Mouse (Mus musculus) heart, adult 8-10 months (tissue): Measurements from ENCODE around the gene Trim8. TPM values are rescaled to one million over a fixed set of nuclear protein-coding genes. Genes with fewer than 3 reads are reported as not detected.

ENCODE experiments used
- DNase-seq: peaks from one replicate; pipeline ENCODE4 v3.0.0; 2022; ENCODE audit warnings: low spot score
- total RNA-seq, 4 experiments: library from RNA; stranded (reverse); gene quantifications; 2 replicates each; pipeline ENCODE4 v1.2.4; 2022

Gene Trim8
- total RNA-seq, result 10 to 100 TPM; 31.5 to 38.8 (median 37.6) TPM

DNA sequence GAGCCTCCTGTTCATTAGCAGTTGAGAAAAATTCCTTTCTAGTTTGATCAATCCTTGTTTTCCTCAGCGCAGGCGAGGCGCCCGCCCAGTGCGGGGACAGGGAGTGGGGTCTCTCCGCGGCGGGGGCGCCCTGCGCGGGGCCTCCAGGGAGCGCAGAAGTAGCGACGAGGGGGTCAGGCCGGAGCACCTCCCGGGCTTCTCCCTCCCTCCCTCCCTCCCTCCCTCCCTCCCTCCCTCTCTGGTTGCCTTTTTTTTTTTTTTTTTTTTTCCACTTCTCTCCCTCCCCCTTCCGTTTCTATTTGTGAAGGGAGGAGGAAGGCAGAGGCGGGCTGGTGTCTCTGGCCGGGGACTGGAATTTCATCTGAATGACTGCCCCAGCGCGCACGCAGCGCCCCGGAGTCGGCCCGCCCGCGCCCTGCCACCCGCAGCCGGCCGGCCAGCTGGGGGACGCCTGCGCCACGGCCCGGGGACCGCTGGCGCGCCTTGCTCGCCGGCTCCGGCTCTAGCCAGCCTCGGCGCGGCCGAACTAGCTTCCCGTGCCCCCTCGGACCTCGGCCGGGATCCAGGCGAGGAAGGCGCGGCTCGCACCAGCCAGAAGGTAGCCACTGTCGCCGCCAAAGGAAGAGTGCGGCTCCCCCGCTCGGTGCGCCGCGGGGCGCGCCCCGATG, at the start of gene Trim8:
TSS of gene Trim8 (plus strand) at position 302 of the 668 bp plus-strand sequence.
- DNase-seq, result peak; percentile 85

DNA sequence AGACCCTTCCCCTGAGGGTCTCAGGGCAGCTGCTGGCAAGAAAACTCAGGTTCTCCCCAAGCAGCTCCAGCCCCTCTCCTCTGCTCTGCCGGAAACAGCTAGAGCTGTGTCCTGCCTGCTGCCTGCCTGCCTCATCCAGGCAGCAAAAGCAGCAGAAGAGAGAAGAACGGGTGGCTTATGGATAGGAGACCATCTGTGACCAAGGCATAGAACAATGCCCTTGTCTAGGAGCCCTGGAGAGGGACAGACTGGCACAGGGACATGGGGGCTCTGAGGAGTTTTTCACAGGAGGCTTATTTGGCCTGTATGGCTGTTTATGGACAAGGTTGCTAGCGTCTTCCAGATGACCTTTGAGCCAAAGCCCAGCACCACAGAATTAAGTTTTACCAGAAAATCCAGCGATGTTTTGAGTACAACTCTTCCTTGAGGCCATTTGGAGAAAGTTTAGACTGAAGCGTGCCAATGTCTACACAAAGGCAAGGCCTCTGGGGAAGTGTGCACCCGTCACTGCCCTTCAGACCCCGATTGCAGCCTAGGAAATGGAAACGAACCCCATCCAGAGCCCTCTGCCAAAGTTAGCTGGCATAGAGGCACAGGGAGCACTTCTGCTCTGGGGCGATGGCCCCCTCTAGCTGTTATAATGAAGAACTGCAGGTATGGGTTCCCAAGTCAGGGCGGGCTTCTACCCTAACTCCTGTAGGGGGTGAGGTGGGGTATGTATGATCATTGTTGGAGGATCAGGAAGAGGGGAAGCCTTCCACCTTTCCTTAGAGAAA, 49.3 kb upstream of the Trim8 start:
- peak; percentile 63 for DNase-seq

DNA sequence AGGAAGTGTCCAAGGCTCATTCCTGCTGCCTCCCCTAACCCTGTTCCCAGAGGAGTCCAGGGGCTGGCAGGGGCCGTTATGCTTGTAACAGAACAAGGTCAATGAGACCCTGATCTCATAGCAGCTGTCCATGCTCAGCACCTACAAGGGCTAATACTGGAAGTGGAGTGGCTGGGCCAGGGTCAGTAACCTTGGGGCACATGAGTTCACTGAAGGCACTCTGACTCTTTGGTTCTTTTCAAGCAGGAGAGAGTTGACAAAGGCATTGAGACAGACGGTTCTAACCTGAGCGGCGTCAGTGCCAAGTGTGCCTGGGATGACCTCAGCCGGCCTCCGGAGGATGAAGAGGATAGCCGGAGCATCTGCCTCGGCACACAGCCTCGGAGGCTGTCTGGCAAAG, 48.6 kb upstream of the Trim8 start:
- no peak for DNase-seq

DNA sequence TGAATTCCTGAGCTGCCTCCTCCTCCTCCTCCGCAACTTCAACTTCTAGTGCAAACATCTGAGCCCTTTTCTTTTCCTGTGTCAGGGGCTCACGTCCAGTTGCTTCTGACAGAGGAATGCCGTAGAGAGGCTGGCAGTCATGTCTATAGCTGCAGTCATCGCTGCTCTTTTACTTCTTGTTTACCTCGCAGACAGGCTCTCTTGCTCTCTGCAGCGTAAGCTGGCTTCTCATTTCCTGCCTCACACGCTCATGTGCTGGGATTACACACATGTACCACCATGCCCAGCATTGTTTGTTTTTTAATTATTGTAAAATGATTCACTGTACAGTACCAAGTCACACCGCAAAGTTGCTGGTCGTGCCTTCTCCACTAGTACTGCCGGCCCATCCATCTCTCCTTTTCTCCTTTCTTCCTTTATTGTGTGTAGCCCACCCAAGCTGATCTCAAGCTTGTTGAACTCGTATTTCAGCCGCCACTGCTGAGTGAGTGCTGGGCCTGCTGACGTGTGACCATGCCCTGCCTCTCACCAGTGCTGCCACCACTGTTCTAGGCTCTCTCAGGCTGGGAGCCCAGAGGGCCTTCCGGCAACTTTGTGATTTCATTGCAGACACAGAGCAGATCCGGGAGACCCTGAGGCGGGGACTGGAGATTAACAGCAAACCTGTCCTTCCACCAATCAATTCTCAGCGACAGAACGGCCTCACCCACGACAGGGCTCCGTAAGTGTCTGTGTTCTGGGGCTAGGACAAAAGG, 47.2 kb upstream of the Trim8 start:
- DNase-seq, result no peak

DNA sequence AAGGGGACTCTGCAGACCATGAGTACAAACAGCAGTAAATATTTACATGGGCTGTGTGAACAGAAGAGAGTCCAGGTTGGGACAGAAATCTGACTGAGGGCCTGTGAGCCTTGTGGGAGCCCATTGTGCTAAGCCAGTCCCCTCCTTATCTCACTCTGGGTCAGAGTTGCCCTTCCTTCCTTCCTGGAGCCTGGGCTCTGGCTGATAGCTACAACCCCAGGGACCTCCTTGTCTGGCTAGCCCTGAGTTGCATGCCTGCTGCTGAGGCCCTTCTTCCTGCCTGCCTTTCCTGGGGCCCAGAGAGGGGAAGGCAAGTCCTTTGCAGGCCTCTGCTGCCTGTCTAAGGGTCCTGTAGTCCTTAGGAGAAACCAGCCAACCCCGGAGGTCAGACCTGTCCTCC, 46.5 kb upstream of the Trim8 start:
- DNase-seq, result peak; percentile 57

DNA sequence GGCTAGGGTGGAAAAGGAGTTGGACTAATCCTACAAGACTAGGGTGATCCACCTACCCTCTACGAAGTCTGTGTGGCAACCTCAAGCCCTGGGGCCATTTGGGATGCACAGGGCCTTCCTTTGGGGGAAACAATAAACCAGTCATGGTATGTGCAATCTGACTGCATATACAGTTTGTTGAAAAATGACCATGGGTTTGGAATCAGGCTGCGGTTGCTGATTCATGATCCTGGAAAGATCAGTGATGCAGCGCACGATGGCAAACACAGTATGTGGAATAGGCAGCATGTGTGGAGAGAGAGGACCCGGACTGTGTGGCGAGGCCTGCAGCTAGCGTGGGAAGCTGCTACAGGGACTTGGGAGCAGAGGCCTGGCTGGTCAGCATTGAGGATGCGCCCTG, 45.9 kb upstream of the Trim8 start:
- DNase-seq, result no peak

DNA sequence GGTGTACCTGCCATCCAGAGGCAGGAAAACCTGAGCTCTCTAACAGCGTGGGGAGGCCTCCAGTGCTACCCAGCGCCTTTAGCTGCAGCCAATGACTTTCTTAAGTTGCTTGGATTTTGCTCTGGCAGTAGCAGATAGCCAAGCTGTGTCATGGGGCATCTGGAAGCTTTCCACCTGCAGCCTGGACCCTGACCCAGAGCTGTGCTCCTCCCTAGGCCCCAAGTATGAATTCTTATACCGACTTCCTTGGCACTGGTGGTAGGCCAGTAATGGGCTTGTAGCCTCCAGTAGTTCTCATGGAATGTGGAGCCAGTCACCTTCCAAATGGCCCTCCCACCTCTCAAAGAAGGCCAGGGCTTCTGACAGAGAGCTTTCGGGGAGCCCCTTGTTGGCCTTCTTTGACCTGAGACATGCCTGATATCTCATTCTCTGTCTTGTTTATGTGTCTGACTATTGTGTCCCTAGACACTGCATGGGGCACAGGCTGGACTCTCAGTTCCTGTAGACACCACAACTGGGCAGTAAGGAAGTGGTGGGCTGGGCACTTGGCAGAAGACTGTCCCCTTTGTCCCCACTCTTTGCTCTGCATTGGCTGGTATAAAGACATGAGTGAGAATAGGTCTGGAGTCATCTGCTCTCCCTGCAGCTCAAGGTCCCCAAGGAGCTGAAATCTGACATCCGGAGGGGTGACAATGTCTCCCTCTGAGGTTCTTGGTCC, 45.3 kb upstream of the Trim8 start:
- DNase-seq, result no peak

DNA sequence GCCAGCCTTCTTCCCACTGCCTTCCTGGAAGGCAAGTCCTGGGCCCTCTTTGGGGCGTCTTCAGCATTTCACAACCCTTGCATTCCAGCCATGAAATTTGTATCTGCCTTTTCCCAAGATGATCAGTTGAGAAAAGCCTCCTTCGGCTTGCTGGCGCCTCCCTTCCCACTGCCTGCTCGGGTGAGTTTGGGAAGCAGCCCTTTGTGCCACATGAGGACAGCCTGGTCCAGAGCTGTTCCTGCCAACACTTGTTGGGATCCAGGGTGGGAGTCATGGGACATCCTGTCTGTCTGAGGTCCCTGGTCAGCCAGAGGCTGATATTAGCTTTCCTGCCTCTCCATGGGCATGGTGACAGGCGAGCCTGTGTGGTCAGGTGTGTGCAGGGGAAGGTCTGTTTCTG, 43.7 kb upstream of the Trim8 start:
- DNase-seq, result peak; percentile 40

DNA sequence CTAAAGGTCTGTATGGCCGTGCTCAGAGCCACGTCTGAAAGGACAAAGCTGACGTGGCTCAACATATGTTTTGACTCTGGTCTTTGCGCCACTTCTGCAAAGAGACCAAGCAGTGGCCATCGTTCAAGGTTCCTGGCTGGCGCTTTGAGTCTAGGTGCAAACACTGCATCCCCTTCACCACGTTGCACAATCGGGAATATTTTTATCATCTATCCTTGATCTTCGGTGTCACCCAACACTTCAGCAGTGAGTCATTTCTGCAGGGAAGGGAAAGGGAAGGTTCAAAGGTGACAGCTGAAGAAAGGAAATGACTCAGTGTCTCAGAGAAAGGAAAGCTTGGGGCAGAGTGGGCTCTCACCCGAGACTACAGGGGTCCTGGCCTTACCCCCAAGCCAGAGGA, 42.2 kb upstream of the Trim8 start:
- no peak for DNase-seq

DNA sequence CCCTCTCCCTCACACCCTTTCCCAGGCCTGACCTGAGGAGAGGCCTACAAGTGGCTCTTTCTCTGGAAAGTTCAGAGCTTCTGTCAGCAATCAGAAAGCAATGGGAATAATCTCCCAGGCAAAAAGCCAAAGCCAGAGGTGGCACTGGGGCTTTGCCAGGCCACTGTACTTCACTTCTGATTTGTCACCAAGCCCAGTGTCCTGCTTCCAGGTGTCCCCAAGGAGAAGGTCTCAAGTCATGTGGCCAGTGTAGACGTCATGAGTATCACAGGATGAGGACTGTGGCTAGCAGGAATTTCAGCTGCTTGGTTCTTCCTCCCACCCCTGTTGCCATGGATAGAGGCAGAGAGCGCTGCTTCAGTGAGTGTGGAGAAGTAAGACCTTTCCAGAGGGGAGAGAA, 41.6 kb upstream of the Trim8 start:
- DNase-seq, result peak; percentile 77

DNA sequence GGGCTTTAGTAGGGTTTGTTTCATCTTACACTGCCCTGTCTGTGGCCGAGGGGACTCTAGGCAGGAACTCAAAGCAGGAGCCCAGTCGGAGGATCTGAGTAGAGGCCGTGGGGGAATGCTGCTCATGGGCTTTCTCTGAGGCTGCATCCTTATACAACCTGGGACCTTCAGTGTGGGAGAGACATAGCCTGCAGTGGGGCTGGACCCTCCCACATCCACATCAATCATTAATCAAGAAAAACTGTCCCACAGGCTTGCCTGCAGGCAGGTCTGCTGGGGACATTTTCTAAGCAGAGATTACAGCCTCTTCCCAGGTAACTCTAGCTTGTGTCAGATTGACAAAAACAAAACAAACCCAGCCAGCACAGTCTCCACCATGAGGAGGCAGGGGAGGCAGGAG, 38.9 kb upstream of the Trim8 start:
- DNase-seq, result no peak

DNA sequence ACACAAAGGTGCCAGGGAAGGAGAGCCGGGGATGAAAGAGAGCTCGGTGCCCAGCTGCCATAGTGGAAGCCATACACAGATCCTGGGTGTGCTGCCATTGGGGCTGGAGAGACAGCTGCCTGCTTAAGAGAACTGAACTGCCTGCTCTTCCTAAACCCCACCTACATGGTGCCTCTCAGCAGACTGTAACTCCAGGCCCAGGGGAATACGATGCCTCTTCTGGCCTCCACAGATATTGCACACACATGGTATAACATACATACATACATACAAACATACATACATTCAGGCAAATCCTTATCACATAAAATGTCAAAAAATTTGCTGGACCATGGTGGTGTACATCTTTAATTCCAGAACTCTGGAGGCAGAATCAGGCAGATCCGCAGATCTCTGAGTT, 38.1 kb upstream of the Trim8 start:
- no peak for DNase-seq

DNA sequence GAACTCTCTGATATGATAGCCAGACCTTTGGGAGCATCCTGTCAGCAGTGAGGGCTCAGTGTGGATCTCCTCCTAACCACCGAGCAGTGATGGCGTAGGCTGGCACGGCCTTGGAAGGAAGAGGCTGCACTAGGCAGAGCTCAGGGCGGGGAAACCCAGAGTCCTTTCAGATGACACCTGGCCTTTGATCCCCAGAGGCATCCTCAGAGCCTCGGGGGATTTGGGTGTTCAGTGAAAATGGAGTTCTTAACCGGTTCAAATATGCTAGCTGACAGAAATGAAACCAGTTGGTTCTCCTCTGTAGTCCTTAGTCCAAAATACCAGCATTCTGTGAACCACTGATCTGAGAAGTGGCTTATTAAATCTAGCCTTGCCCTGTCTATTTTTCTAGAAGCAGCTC, 35.3 kb upstream of the Trim8 start:
- DNase-seq, result no peak

DNA sequence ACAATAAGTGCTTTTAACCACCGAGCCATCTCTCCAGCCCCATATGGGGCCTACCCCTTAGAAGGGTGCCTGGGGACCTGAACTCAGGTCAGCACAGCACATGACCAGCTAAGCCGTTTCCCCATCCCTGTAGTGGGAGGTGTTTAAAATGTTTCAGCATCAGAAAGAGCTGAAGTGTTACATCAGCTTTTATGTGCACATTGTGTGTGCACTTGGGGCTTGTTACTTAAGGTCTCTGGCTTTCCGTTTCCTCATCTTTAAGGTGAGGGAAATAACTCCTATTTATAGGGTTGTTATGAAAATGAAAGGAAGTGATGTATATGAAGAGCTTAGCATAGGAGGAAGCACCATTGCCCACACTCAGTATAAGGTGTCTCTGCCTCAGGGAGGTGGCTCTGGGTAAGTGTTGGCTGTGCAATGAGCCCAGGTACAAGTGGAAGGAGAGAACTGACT, 34.4 kb upstream of the Trim8 start:
- no peak for DNase-seq

DNA sequence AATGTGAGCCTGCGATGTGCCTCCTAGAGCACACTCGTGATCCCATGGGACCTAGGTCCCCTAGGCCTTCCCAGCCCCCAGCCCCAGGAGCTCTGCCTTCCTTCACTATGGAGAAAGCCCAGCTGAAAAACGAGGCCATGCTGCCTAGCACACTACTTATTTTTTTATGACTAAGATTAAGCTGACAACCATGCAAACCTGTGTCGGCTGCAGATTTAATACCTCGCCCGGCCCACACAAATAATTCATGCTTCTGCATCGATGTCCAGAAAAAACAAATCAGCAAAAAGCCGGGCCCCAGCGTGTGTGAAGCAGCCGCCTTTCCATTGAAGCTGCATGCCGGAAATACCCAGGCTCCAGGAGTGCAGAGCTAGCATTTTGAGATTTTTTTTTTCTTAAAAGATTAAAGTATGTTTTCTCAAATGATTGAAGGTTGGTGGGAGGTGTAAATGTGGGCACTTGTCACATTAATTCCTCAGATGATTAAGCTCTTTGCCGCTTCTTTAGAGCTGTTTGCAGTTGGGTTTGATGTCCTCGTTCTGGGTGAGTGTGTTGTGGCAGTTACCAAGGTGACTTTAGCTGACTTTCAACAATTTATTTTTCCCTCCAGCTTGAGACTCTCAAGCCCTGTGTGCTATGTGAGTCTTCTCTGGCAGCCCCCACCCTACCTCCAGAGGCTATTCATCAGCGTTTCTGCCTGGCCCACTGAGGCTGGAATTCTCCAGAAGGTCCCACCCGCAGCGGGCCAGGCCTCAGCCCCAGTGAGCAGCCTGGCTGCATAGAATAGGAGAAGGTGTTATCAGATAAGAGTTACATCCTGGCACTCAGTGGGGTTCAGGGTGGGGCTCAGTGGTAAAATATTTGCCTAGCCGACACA, 30.9 kb upstream of the Trim8 start:
- DNase-seq, result no peak

DNA sequence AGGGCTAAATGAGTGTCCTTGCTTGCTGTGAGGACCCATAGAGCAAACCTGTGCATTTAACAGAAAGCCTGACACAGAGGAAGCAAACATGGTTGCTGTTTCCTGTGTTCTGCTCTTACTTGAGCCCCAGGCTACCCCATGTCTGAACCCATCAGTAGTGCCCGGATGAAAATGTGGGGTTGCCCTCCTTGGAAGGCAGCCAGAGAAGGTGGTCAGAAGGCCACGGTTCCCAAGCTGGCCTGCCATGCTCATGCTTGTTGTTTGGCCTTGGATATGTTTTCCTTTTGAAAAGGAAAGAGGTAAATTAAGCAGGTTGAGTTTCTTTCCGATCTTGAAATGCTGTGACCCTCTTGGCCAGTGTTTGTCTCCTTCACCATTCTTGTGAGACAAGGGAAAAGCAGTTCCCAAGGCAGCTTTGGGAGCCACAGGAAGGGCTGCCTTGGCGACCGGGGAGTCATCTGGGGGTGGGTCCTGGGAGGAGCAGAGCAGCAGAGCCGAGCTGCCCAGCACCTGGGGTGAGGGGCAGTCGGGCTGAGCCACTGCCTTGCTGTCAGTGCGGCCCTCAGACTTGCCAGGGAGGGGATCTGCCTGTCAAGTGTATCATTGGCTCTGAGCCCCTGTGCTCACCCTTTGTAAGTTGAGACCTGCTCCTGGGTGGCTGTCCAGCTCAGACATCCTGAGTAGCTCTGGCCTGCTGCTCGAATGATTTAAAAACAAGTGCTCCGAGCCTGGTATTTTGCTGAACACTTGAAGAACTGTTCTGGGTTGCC, 30.0 kb upstream of the Trim8 start:
- DNase-seq, result no peak

DNA sequence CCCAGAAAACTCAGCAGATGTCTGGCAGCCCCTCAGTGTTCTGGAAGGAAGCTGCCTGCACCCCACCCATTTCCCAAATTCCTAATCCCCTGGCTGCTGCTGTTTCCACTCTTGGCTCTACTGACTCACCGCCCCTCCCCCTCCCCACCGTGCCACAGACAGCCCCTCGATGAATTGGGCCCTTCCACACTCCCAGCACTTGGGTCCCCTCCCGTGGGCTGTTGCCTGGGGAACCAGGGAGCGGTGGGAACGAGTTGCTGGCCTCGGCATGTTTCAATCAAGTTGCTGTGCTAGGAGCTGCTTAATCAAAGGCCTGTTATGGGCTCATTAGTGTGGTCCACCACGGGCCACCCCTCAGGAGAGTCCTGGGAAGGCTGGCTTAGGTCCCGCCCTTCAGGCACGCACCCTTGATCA, 24.1 kb upstream of the Trim8 start:
- peak; percentile 56 for DNase-seq

DNA sequence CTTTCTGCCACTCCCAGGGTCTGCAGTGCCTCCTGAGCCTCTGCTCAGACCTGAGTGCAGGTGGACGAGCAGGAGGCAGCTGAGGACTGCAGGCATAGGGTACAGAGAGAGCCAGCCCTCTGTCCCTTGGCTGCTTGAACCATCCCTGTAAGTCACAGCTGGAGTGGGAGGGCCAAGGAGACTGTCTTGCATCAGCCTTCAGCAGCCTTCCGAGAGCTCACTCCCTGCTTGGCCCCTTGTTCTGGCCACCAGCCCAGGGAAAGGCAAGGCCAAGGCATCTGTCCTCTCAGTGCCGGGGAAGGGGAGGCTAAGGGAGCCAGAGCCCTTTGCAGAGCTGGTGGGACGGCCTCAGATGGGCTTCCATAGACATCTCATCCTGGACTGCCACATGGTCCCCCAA, 23.3 kb upstream of the Trim8 start:
- peak; percentile 75 for DNase-seq

DNA sequence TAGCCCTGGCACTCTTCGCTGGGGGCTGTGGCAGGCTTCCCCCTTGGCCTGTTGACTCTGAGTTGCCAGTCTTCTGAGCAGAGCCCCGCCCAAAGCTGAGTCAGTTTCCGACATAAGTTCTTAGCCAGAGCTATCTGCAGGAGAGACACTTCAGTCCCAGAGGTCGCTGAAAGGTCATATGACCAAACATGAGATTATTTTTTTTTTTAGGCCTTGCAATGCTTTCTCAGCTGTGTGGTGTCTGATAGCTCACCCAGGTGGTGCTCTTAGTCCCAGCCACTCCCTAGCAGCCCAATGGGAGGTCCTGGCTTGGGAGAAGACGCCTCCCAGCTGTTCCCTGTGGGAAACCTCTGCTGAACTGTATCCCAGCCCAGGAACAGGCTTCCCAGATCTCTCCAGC, 22.7 kb upstream of the Trim8 start:
- DNase-seq, result peak; percentile 85
